In the genomic region with DNA sequence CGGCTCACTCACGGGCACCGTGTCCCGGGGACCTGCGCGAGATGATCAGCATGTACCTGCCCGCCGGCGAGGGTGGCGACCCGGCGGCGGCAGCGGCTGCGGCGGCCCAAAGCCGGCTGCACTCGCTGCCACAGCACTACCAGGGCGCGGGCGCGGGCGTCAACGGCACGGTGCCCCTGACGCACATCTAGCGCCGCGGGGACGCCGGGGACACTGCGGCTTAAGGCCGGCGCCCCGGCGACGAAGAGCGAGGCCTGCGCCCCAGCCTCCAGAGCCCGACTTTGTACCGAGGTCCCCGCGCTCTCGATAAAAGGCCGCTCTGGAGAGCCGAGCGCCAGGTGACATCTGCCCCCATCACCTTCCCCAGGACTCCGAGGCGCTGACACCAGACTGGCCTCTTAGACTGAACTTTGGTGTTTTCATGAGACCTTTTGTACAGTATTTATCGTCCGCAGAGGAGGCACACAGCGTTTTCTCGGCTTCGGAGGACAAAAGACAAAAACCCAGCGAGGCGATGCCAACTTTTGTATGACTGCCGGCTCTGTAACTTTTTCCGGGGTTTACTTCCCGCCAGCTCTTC, we compare ENCODE assay signal across 10 mouse cellular contexts. TPM values are rescaled to one million over a fixed set of nuclear protein-coding genes. Genes with fewer than 3 reads are reported as not detected.
A peak's percentile ranks its signal among the peaks of the same experiment; 100 is the strongest.
DNase-seq lines count a peak whose midpoint lies in the region; ATAC-seq lines count a peak whose summit lies in the region.
"Had no signal": no experiment of that assay in that cellular context is flagged by ENCODE, and none has a peak within 500 bp of the region (broad histone marks: within the 10 kb centered on the region; RNA-seq: fewer than 3 reads in every experiment).

No protein-coding gene starts in this region.

- H3K27ac ChIP-seq in liver, embryonic 11.5 days (ENCODE audit: low read depth, low read length): no peak overlapping the region
- H3K27ac ChIP-seq in embryonic facial prominence, embryonic 14.5 days (replicated peaks; ENCODE audit: low read depth, low read length): no peak overlapping the region
- no peak overlapping the region for H3K27ac ChIP-seq in intestine, embryonic 14.5 days (ENCODE audit: low read depth)
- H3K27ac ChIP-seq in neural tube, embryonic 13.5 days (replicated peaks): peak overlapping the region; percentile 87

- no peaks in the 10 kb centered on the region for H3K9me3 ChIP-seq in liver, embryonic 11.5 days (ENCODE audit: control insufficient read depth, low read length)
- H3K9me3 ChIP-seq in embryonic facial prominence, embryonic 14.5 days (ENCODE audit: control insufficient read depth, low read length): no peaks in the 10 kb centered on the region
- no peaks in the 10 kb centered on the region for H3K9me3 ChIP-seq in intestine, embryonic 14.5 days (ENCODE audit: control insufficient read depth, low read length)
- H3K9me3 ChIP-seq in neural tube, embryonic 13.5 days: no peaks in the 10 kb centered on the region

- H3K4me3 ChIP-seq in liver, embryonic 11.5 days (ENCODE audit: low read depth, low read length): no peak overlapping the region; the same call in 1 of the 2 replicates
- peak overlapping the region; percentile 39; the same call in 1 of the 2 replicates for H3K4me3 ChIP-seq in embryonic facial prominence, embryonic 14.5 days (ENCODE audit: low read depth, low read length)
- H3K4me3 ChIP-seq in intestine, embryonic 14.5 days (ENCODE audit: low read depth, low read length): peak overlapping the region; percentile 25
- H3K4me3 ChIP-seq in neural tube, embryonic 13.5 days: peak overlapping the region; percentile 47

- peak; percentile 42 for DNase-seq in liver, embryonic 11.5 days (ENCODE audit: low spot score)
- DNase-seq in liver: no peak
- DNase-seq in embryonic facial prominence, embryonic 14.5 days (ENCODE audit: low spot score): no peak
- DNase-seq in intestine, embryonic 14.5 days (ENCODE audit: low spot score): peak; percentile 78
- no peak for DNase-seq in layer of hippocampus, postnatal 36 days
- DNase-seq in gastrocnemius, postnatal 10 days: no peak

- peak overlapping the region; percentile 41 for H3K4me2 ChIP-seq in liver, embryonic 11.5 days
- H3K4me2 ChIP-seq in embryonic facial prominence, embryonic 14.5 days (ENCODE audit: low read depth, low read length): peak overlapping the region; percentile 47
- peak overlapping the region; percentile 40 for H3K4me2 ChIP-seq in intestine, embryonic 14.5 days (ENCODE audit: low read length)
- H3K4me2 ChIP-seq in neural tube, embryonic 13.5 days: peak overlapping the region; percentile 57

- peaks cover 98% of the 10 kb centered on the region for H3K27me3 ChIP-seq in liver, embryonic 11.5 days (replicated peaks; ENCODE audit: control insufficient read depth, insufficient read depth, low read length)
- peaks cover 99% of the 10 kb centered on the region for H3K27me3 ChIP-seq in embryonic facial prominence, embryonic 14.5 days (replicated peaks; ENCODE audit: control insufficient read depth, insufficient read depth, low read length)
- H3K27me3 ChIP-seq in intestine, embryonic 14.5 days (replicated peaks; ENCODE audit: control insufficient read depth, insufficient read depth, low read length): peaks cover 100% of the 10 kb centered on the region
- H3K27me3 ChIP-seq in neural tube, embryonic 13.5 days: peaks cover 92% of the 10 kb centered on the region

- no peaks in the 10 kb centered on the region for H3K36me3 ChIP-seq in liver, embryonic 11.5 days (ENCODE audit: control insufficient read depth, insufficient read depth, low read length)
- H3K36me3 ChIP-seq in embryonic facial prominence, embryonic 14.5 days (ENCODE audit: control insufficient read depth, insufficient read depth, low read length): no peaks in the 10 kb centered on the region
- H3K36me3 ChIP-seq in intestine, embryonic 14.5 days (ENCODE audit: control insufficient read depth, insufficient read depth, low read length): no peaks in the 10 kb centered on the region
- no peaks in the 10 kb centered on the region for H3K36me3 ChIP-seq in neural tube, embryonic 13.5 days

- 1% methylated on average over 59 of the region's 59 CpGs for WGBS in liver, embryonic 11.5 days
- WGBS in embryonic facial prominence, embryonic 14.5 days: 2% methylated on average over 16 of the region's 59 CpGs
- under 1% methylated on average over 59 of the region's 59 CpGs for WGBS in intestine, embryonic 14.5 days
- under 1% methylated on average over 58 of the region's 59 CpGs for WGBS in neural tube, embryonic 13.5 days

- no peak for ATAC-seq in liver, embryonic 11.5 days (replicated peaks; ENCODE audit: low FRiP score)
- ATAC-seq in embryonic facial prominence, embryonic 14.5 days (ENCODE audit: low read depth): no peak
- ATAC-seq in intestine, embryonic 14.5 days (replicated peaks; ENCODE audit: low FRiP score, low TSS enrichment, low read depth): no peak
- no peak for ATAC-seq in neural tube, embryonic 13.5 days (ENCODE audit: low read depth)
- ATAC-seq in monocyte, adult 5-6 weeks (replicated peaks; ENCODE audit: insufficient number of reproducible peaks, low FRiP score, low TSS enrichment, poor library complexity, severe bottlenecking): no peak

- H3K9ac ChIP-seq in liver, embryonic 11.5 days (ENCODE audit: low read depth, low read length): no peak overlapping the region
- no peak overlapping the region for H3K9ac ChIP-seq in embryonic facial prominence, embryonic 14.5 days (ENCODE audit: low read depth, low read length)
- no peak overlapping the region for H3K9ac ChIP-seq in intestine, embryonic 14.5 days (ENCODE audit: low read length)
- H3K9ac ChIP-seq in neural tube, embryonic 13.5 days: peak overlapping the region; percentile 71

- H3K4me1 ChIP-seq in liver, embryonic 11.5 days (replicated peaks; ENCODE audit: control insufficient read depth, insufficient read depth, low read length): peaks cover 2% of the 10 kb centered on the region
- H3K4me1 ChIP-seq in embryonic facial prominence, embryonic 14.5 days (ENCODE audit: control insufficient read depth, insufficient read depth, low read length): no peaks in the 10 kb centered on the region
- H3K4me1 ChIP-seq in intestine, embryonic 14.5 days (replicated peaks; ENCODE audit: control insufficient read depth, insufficient read depth, low read length): 0 out of 2 replicates have a peak, but pooled peaks cover 7% of the 10 kb centered on the region
- H3K4me1 ChIP-seq in neural tube, embryonic 13.5 days (replicated peaks): peaks cover 57% of the 10 kb centered on the region

RNA-seq across cellular contexts. Expression of a gene that starts 2.3 kb away (rescaled TPM):
- polyA plus RNA-seq in liver, embryonic 11.5 days (2014; fragmentation: Nextera tagmentation; extraction: Ambion mirVana): not detected in 2 replicates
- not detected in 2 replicates for polyA plus RNA-seq in embryonic facial prominence, embryonic 14.5 days (2014; fragmentation: Nextera tagmentation; extraction: Ambion mirVana)
- 0.05 TPM in 1 of 2 replicates, not detected in the other for polyA plus RNA-seq in intestine, embryonic 14.5 days (2014; fragmentation: Nextera tagmentation; extraction: Ambion mirVana)
- 0.96 and 1.1 TPM in 2 replicates for polyA plus RNA-seq in neural tube, embryonic 13.5 days (2015; fragmentation: Nextera tagmentation; extraction: Ambion mirVana)
- 1 to 10 TPM; 9.7 to 10.0 TPM for total RNA-seq in layer of hippocampus, postnatal 36 days (2021)
- total RNA-seq in monocyte, adult 5-6 weeks (2017): not detected in 3 replicates
- under 1 TPM in 1 of 2 experiments, not detected in 1; 0.05 TPM for total RNA-seq in gastrocnemius, postnatal 10 days (2021)
- total RNA-seq: common myeloid progenitor, adult 5-6 weeks had no signal
- polyA plus RNA-seq: Patski had no signal

Comparison
In these comparisons a context has a peak if more than half of its experiments do, and no peak if none do; other contexts are left out.
1. DNase-seq: peak in liver, embryonic 11.5 days (single experiment) and intestine, embryonic 14.5 days (single experiment); none in liver (single experiment), embryonic facial prominence, embryonic 14.5 days (single experiment), layer of hippocampus, postnatal 36 days (0 of 2) and gastrocnemius, postnatal 10 days (single experiment).
2. Peak in every context shown above with its lines, with median percentiles within 50 percentile points of each other: H3K4me2 ChIP-seq.